Mouse (Mus musculus): ENCODE data around the gene Sdk1. TPM values are rescaled to one million over a fixed set of nuclear protein-coding genes. Genes with fewer than 3 reads are reported as not detected.

Gene Sdk1
- polyA plus RNA-seq, 1 experiment from 2014 or later: not detected

GRCm38 (mm10) chr5:141771516-141771915 is 530.2 kb downstream of the Sdk1 start:
- Histone ChIP-seq H3K4me3 (ENCODE audit: inconsistent target) (no peak overlapping the region), H3K27ac (no peak overlapping the region), H3K79me2 (ENCODE audit: inconsistent target) (no peaks in the 10 kb centered on the region), H3K36me3 (ENCODE audit: inconsistent target) (no peaks in the 10 kb centered on the region)
- 94% methylated on average over 3 of the region's 3 CpGs for WGBS (ENCODE audit: missing documents)

- no peak overlapping the region for H3K27ac ChIP-seq
- H3K4me3 ChIP-seq (ENCODE audit: inconsistent target): no peak overlapping the region
- 100% methylated on average over 4 of the region's 4 CpGs for WGBS (ENCODE audit: missing documents)
- no peaks in the 10 kb centered on the region for H3K36me3 ChIP-seq (ENCODE audit: inconsistent target)
- no peaks in the 10 kb centered on the region for H3K79me2 ChIP-seq (ENCODE audit: inconsistent target)
These were observed 536.9 kb downstream of the Sdk1 start for GRCm38 (mm10) chr5:141778231-141778630.

- H3K4me3 ChIP-seq (ENCODE audit: inconsistent target): no peak overlapping the region
- no peaks in the 10 kb centered on the region for H3K36me3 ChIP-seq (ENCODE audit: inconsistent target)
- H3K79me2 ChIP-seq (ENCODE audit: inconsistent target): no peaks in the 10 kb centered on the region
- no peak overlapping the region for H3K27ac ChIP-seq
- 8% methylated on average over 2 of the region's 2 CpGs for WGBS (ENCODE audit: missing documents)
These were observed 539.9 kb downstream of the Sdk1 start for GRCm38 (mm10) chr5:141781142-141781541.

DNA sequence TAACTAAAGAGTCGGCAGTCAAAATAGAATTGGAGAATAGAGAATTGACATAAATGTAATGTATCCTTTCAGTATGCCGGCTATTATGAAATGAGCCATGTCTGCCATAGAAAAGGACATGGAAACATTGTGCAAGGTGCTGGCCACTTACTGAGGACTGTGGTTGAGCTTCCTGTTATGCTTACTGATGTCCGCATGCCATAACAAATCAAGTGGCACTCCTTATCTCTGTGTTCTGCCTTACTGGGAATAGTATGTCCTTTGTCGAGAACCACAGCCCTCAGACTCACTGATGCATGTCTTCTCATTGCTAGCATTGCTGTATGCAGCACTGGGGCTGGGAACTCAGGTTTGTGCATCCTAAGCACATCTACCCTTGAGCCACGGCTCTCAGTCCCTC is 541.0 kb downstream of the Sdk1 start:
- Histone ChIP-seq H3K79me2 (ENCODE audit: inconsistent target) (no peaks in the 10 kb centered on the region), H3K36me3 (ENCODE audit: inconsistent target) (no peaks in the 10 kb centered on the region), H3K27ac (no peak overlapping the region), H3K4me3 (ENCODE audit: inconsistent target) (no peak overlapping the region)
- 55% methylated on average over 5 of the region's 5 CpGs for WGBS (ENCODE audit: missing documents)

- Histone ChIP-seq H3K79me2 (ENCODE audit: inconsistent target) (no peaks in the 10 kb centered on the region), H3K36me3 (ENCODE audit: inconsistent target) (no peaks in the 10 kb centered on the region), H3K27ac (no peak overlapping the region), H3K4me3 (ENCODE audit: inconsistent target) (no peak overlapping the region)
- WGBS (ENCODE audit: missing documents): 84% methylated on average over 7 of the region's 7 CpGs
These were observed 542.2 kb downstream of the Sdk1 start for GRCm38 (mm10) chr5:141783516-141783915.

- H3K27ac ChIP-seq: no peak overlapping the region
- no peaks in the 10 kb centered on the region for H3K79me2 ChIP-seq (ENCODE audit: inconsistent target)
- H3K36me3 ChIP-seq (ENCODE audit: inconsistent target): no peaks in the 10 kb centered on the region
- no peak overlapping the region for H3K4me3 ChIP-seq (ENCODE audit: inconsistent target)
- 54% methylated on average over 3 of the region's 4 CpGs for WGBS (ENCODE audit: missing documents)
These were observed 552.6 kb downstream of the Sdk1 start for GRCm38 (mm10) chr5:141793926-141794325.

GRCm38 (mm10) chr5:141823823-141824330 is 582.6 kb downstream of the Sdk1 start:
- Histone ChIP-seq H3K36me3 (ENCODE audit: inconsistent target) (no peaks in the 10 kb centered on the region), H3K4me3 (ENCODE audit: inconsistent target) (no peak overlapping the region), H3K79me2 (ENCODE audit: inconsistent target) (no peaks in the 10 kb centered on the region), H3K27ac (no peak overlapping the region)
- 95% methylated on average over 10 of the region's 10 CpGs for WGBS (ENCODE audit: missing documents)

DNA sequence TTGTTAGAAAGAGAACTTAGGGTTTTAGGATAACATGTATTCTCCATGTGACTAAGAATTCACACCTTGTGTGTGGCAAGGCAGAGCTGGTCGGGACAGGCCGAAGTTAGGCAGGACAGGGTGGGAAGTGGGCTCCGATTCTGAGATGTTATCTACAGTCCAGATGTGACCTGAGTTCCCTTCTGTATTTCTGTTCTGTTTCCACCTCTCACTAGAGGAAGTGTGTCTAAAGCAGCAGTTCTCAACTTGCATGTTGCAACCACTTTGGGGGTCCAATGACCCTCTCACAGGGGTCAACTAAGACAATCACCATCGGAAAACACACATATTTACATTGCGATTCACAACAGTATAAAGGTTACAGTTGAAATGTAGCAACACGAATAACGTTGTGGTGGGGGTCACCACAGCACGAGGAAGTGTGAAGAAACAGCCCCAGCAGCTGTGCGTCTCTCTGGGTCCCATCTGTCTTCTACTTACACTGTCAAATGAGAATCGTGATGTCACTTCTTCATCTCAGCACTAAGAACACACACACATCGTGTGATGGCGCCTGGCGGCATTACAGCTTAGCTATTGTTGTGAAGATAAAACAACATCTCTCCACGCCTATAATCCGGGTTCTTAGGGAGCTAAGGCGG is 583.6 kb downstream of the Sdk1 start:
- Histone ChIP-seq H3K27ac (no peak overlapping the region), H3K4me3 (ENCODE audit: inconsistent target) (no peak overlapping the region), H3K36me3 (ENCODE audit: inconsistent target) (no peaks in the 10 kb centered on the region), H3K79me2 (ENCODE audit: inconsistent target) (no peaks in the 10 kb centered on the region)
- 34% methylated on average over 16 of the region's 16 CpGs for WGBS (ENCODE audit: missing documents)

- Histone ChIP-seq H3K79me2 (ENCODE audit: inconsistent target) (no peaks in the 10 kb centered on the region), H3K36me3 (ENCODE audit: inconsistent target) (no peaks in the 10 kb centered on the region), H3K27ac (no peak overlapping the region), H3K4me3 (ENCODE audit: inconsistent target) (no peak overlapping the region)
- WGBS (ENCODE audit: missing documents): 78% methylated on average over 6 of the region's 6 CpGs
These were observed 594.3 kb downstream of the Sdk1 start for GRCm38 (mm10) chr5:141835566-141835965.

DNA sequence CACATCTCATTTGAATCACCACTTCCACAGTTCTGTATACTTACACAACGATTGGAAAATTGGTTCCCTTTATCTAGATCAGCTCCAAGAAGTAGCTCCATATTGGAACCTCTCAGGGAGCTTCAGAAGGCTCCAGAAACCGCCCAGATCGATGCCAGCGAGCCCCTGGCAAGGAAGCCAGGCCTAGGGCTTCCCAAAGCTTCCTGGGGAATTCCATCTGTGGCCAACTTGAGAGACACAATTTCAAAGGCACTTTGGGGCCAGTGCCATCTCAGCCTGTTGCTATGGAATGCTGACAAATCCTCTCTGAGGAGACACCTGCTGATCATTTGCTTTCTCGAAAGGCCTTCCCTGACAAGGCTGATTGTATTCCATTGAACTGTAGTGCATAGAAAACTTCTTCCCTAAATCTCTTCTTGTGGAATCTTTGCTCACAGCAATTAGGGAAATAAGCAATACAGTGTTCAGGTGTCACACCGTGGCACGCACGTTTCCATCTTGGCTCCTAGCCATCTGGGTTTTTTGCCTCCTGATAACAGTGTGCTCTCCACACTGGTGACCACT is 595.7 kb downstream of the Sdk1 start:
- H3K27ac ChIP-seq: no peak overlapping the region
- WGBS (ENCODE audit: missing documents): 70% methylated on average over 8 of the region's 8 CpGs
- H3K36me3 ChIP-seq (ENCODE audit: inconsistent target): no peaks in the 10 kb centered on the region
- H3K4me3 ChIP-seq (ENCODE audit: inconsistent target): no peak overlapping the region
- H3K79me2 ChIP-seq (ENCODE audit: inconsistent target): no peaks in the 10 kb centered on the region

DNA sequence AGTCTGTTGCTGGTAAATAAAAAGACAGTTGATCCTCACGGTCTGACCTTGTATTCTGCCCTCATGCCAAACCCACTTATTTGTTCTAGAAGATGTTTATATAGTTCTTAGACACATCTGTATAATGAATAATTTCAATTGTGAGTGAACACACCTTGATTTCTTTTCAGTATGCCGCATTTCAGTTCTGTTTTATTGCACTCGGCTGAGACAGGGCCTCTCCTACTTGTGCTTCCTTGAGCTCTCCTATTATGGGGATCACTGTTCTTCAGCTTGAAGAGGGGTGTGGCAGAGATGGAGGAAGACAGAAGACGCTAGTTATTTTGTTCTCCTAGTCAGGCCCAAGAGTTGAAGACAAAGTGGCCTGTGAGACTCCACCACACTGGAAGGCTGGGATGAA is 603.4 kb downstream of the Sdk1 start:
- 85% methylated on average over 4 of the region's 4 CpGs for WGBS (ENCODE audit: missing documents)
- Histone ChIP-seq H3K4me3 (ENCODE audit: inconsistent target) (no peak overlapping the region), H3K27ac (no peak overlapping the region), H3K79me2 (ENCODE audit: inconsistent target) (no peaks in the 10 kb centered on the region), H3K36me3 (ENCODE audit: inconsistent target) (no peaks in the 10 kb centered on the region)

DNA sequence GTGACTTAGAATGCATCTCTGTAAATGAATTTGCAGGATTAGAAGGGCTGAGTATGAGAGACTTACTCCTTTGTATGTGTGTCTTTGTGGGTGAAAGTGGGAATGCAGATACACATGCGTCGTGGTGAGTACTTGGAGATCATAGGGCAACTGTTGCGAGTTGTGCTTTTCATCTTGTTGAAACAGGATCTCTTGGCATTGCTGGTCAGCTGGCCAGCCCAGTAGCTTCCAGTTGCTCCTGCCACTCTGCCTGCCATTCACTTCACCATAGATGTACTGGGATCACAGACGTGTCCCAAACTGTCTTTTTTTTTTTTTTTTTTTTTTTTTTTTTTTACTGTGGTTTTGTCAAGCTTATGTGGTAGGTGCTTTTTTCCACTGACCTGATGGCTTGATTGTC is 606.4 kb downstream of the Sdk1 start:
- Histone ChIP-seq H3K36me3 (ENCODE audit: inconsistent target) (no peaks in the 10 kb centered on the region), H3K79me2 (ENCODE audit: inconsistent target) (no peaks in the 10 kb centered on the region), H3K4me3 (ENCODE audit: inconsistent target) (no peak overlapping the region), H3K27ac (no peak overlapping the region)
- WGBS (ENCODE audit: missing documents): 96% methylated on average over 3 of the region's 4 CpGs

DNA sequence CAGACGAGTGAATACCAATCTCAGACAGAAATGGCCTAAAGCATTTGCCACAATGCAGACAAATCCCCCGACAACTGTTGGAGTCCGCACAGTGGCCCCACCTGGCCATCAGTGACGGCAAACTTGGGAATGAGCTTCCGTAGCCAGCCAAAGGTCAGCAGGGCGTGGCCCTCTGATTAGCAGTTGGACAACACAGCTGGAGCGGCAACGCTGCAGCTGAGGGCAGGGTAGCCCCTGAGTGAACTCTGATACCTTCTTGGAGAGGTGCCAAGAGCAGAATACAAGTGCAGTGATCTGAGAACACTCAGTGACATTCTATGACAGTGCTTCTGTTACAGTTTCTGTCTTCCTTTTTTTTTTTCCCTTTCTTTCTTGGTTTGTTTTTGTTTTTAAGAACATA is 610.9 kb downstream of the Sdk1 start:
- Histone ChIP-seq H3K79me2 (ENCODE audit: inconsistent target) (no peaks in the 10 kb centered on the region), H3K4me3 (ENCODE audit: inconsistent target) (no peak overlapping the region), H3K36me3 (ENCODE audit: inconsistent target) (no peaks in the 10 kb centered on the region), H3K27ac (no peak overlapping the region)
- 91% methylated on average over 8 of the region's 8 CpGs for WGBS (ENCODE audit: missing documents)

- no peak overlapping the region for H3K27ac ChIP-seq
- 92% methylated on average over 2 of the region's 2 CpGs for WGBS (ENCODE audit: missing documents)
These were observed 615.2 kb downstream of the Sdk1 start for GRCm38 (mm10) chr5:141856447-141856846.

DNA sequence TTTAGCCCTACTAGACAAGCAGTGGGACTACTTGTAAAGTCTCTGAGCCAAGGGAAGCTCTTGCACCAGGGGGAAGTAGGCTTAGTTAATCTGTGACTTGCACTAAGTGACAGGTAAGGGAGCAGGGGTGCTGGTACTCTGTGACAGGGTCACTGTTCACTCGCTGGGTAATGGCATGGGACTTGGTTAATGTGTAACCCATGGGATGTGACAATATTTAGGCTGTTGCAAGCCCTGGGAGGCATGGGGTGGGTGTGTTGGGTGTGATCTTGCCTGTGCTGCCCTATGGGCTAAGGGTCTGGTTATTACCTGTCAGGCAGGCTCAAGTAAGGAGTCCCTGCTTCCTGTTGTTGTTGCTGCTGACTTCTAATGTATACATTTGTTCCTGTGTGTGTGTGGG is 616.5 kb downstream of the Sdk1 start:
- Histone ChIP-seq H3K27ac (no peak overlapping the region), H3K36me3 (ENCODE audit: inconsistent target) (no peaks in the 10 kb centered on the region), H3K79me2 (ENCODE audit: inconsistent target) (no peaks in the 10 kb centered on the region), H3K4me3 (ENCODE audit: inconsistent target) (no peak overlapping the region)
- 85% methylated on average over 1 of the region's 1 CpGs for WGBS (ENCODE audit: missing documents)

More at GRCm38 (mm10) chr5:141856447-141856846, 615.2 kb downstream of the Sdk1 start:
- Histone ChIP-seq H3K79me2 (ENCODE audit: inconsistent target) (no peaks in the 10 kb centered on the region), H3K4me3 (ENCODE audit: inconsistent target) (no peak overlapping the region), H3K36me3 (ENCODE audit: inconsistent target) (no peaks in the 10 kb centered on the region)
